Comparison of ENCODE assay signal across 1 mouse cellular context in the genomic region with DNA sequence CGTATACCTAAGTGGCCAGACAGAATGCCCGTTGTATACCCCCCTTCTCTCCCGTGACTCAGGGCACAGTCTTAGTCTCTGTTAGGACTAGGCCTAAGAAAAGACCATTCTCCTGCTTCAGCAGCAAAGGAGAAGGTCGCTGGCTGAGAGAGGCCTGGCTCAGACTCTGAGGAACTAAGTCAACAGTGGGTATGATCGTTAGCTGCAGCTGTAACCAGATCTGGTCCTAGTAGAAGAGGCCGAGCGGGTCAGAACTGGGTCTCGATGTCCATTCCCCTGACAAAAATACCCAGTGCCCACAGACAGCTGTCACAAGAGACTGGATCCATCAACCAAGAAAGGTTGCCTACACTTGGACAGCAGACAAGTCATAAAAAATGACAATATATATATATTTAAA.
TF ChIP-seq lines count a peak whose summit lies in the region.

No protein-coding gene starts in this region.

TF ChIP-seq in CH12.LX, 34 proteins besides CTCF, POLR2A, EP300 and RAD21 (continued from another document):
- TF ChIP-seq MAFK (IDR thresholded peaks at IDR 0.05; ENCODE audit: insufficient replicate concordance, low read length), result no peak
